Mouse (Mus musculus): ENCODE measurements at regions not wholly inside any gene's neighbourhood (a gene's known extent, or its start where the extent isn't known, plus 50 kb on each side); places are given as distances from the start of the nearest gene placed in this dataset.

- no peak overlapping the region for H3K4me3 ChIP-seq (ENCODE audit: low read depth, low read length)
- no peak for TF ChIP-seq POLR2A (IDR thresholded peaks at IDR 0.05; ENCODE audit: insufficient read depth, low read length)
- no peak for TF ChIP-seq CTCF (IDR thresholded peaks at IDR 0.05; ENCODE audit: low read depth, low read length)
- no peak for TF ChIP-seq EP300 (IDR thresholded peaks at IDR 0.05; ENCODE audit: insufficient read depth, low read depth, low read length)
- H3K9ac ChIP-seq (ENCODE audit: low read depth, poor library complexity, severe bottlenecking) = no peak overlapping the region
- H3K4me1 ChIP-seq (ENCODE audit: control insufficient read depth, insufficient read depth, low read length) = peaks cover 1% of the 10 kb centered on the region
- H3K9me3 ChIP-seq (replicated peaks; ENCODE audit: control insufficient read depth, insufficient read depth, low read length, poor library complexity, severe bottlenecking) = peaks cover 13% of the 10 kb centered on the region; the same call in 1 of the 2 replicates
- no peaks in the 10 kb centered on the region for H3K36me3 ChIP-seq (ENCODE audit: control insufficient read depth, insufficient read depth, low read length, poor library complexity, severe bottlenecking)
- H3K27ac ChIP-seq (ENCODE audit: insufficient read depth, low read length) = no peak overlapping the region
- H3K27me3 ChIP-seq (ENCODE audit: control insufficient read depth, insufficient read depth, low read length, poor library complexity, severe bottlenecking) = no peaks in the 10 kb centered on the region
Observed at GRCm38 (mm10) chr12:54577235-54577634, 79.1 kb downstream of the Sptssa start.

- no peak for TF ChIP-seq POLR2A (IDR thresholded peaks at IDR 0.05; ENCODE audit: insufficient read depth, low read length)
- TF ChIP-seq CTCF (IDR thresholded peaks at IDR 0.05; ENCODE audit: low read depth, low read length) = no peak
- TF ChIP-seq EP300 (IDR thresholded peaks at IDR 0.05; ENCODE audit: insufficient read depth, low read depth, low read length) = no peak
- Histone ChIP-seq H3K4me1 (ENCODE audit: control insufficient read depth, insufficient read depth, low read length) (peaks cover 1% of the 10 kb centered on the region), H3K9me3 (replicated peaks; ENCODE audit: control insufficient read depth, insufficient read depth, low read length, poor library complexity, severe bottlenecking) (peaks cover 14% of the 10 kb centered on the region), H3K36me3 (ENCODE audit: control insufficient read depth, insufficient read depth, low read length, poor library complexity, severe bottlenecking) (no peaks in the 10 kb centered on the region), H3K9ac (ENCODE audit: low read depth, poor library complexity, severe bottlenecking) (no peak overlapping the region), H3K27me3 (ENCODE audit: control insufficient read depth, insufficient read depth, low read length, poor library complexity, severe bottlenecking) (no peaks in the 10 kb centered on the region), H3K27ac (ENCODE audit: insufficient read depth, low read length) (no peak overlapping the region), H3K4me3 (ENCODE audit: low read depth, low read length) (no peak overlapping the region)
Observed at GRCm38 (mm10) chr12:54576821-54577220, 79.6 kb downstream of the Sptssa start.

- no peak for TF ChIP-seq EP300 (IDR thresholded peaks at IDR 0.05; ENCODE audit: insufficient read depth, low read depth, low read length)
- no peak for TF ChIP-seq POLR2A (IDR thresholded peaks at IDR 0.05; ENCODE audit: insufficient read depth, low read length)
- no peak for TF ChIP-seq CTCF (IDR thresholded peaks at IDR 0.05; ENCODE audit: low read depth, low read length)
- H3K9ac ChIP-seq (ENCODE audit: low read depth, poor library complexity, severe bottlenecking) = no peak overlapping the region
- no peaks in the 10 kb centered on the region for H3K36me3 ChIP-seq (ENCODE audit: control insufficient read depth, insufficient read depth, low read length, poor library complexity, severe bottlenecking)
- H3K4me3 ChIP-seq (ENCODE audit: low read depth, low read length) = no peak overlapping the region
- peaks cover 1% of the 10 kb centered on the region for H3K4me1 ChIP-seq (ENCODE audit: control insufficient read depth, insufficient read depth, low read length)
- H3K9me3 ChIP-seq (replicated peaks; ENCODE audit: control insufficient read depth, insufficient read depth, low read length, poor library complexity, severe bottlenecking) = peaks cover 4% of the 10 kb centered on the region; the same call in 1 of the 2 replicates
- no peak overlapping the region for H3K27ac ChIP-seq (ENCODE audit: insufficient read depth, low read length)
- H3K27me3 ChIP-seq (ENCODE audit: control insufficient read depth, insufficient read depth, low read length, poor library complexity, severe bottlenecking) = no peaks in the 10 kb centered on the region
Observed at GRCm38 (mm10) chr12:54572866-54573265, 83.5 kb downstream of the Sptssa start.

GRCm38 (mm10) chr12:54568078-54568931 lies 88.1 kb downstream of the Sptssa start:
- peaks cover 4% of the 10 kb centered on the region; the same call in 1 of the 2 replicates for H3K9me3 ChIP-seq (replicated peaks; ENCODE audit: control insufficient read depth, insufficient read depth, low read length, poor library complexity, severe bottlenecking)
- no peaks in the 10 kb centered on the region for H3K36me3 ChIP-seq (ENCODE audit: control insufficient read depth, insufficient read depth, low read length, poor library complexity, severe bottlenecking)
- H3K4me1 ChIP-seq (ENCODE audit: control insufficient read depth, insufficient read depth, low read length) = no peaks in the 10 kb centered on the region
- H3K27me3 ChIP-seq (ENCODE audit: control insufficient read depth, insufficient read depth, low read length, poor library complexity, severe bottlenecking) = no peaks in the 10 kb centered on the region
- H3K4me3 ChIP-seq (ENCODE audit: low read depth, low read length) = no peak overlapping the region
- H3K9ac ChIP-seq (ENCODE audit: low read depth, poor library complexity, severe bottlenecking) = no peak overlapping the region
- TF ChIP-seq POLR2A (IDR thresholded peaks at IDR 0.05; ENCODE audit: insufficient read depth, low read length) = no peak
- TF ChIP-seq EP300 (IDR thresholded peaks at IDR 0.05; ENCODE audit: insufficient read depth, low read depth, low read length) = no peak
- no peak for TF ChIP-seq CTCF (IDR thresholded peaks at IDR 0.05; ENCODE audit: low read depth, low read length)
- H3K27ac ChIP-seq (ENCODE audit: insufficient read depth, low read length) = no peak overlapping the region

GRCm38 (mm10) chr12:54567426-54567790 lies 89.0 kb downstream of the Sptssa start:
- Histone ChIP-seq H3K4me3 (ENCODE audit: low read depth, low read length) (peak overlapping the region; percentile 27), H3K4me1 (ENCODE audit: control insufficient read depth, insufficient read depth, low read length) (no peaks in the 10 kb centered on the region), H3K9ac (ENCODE audit: low read depth, poor library complexity, severe bottlenecking) (peak overlapping the region; percentile 60), H3K9me3 (replicated peaks; ENCODE audit: control insufficient read depth, insufficient read depth, low read length, poor library complexity, severe bottlenecking) (peaks cover 4% of the 10 kb centered on the region; the same call in 1 of the 2 replicates), H3K27me3 (ENCODE audit: control insufficient read depth, insufficient read depth, low read length, poor library complexity, severe bottlenecking) (no peaks in the 10 kb centered on the region), H3K27ac (ENCODE audit: insufficient read depth, low read length) (no peak overlapping the region), H3K36me3 (ENCODE audit: control insufficient read depth, insufficient read depth, low read length, poor library complexity, severe bottlenecking) (no peaks in the 10 kb centered on the region)
- TF ChIP-seq CTCF (IDR thresholded peaks at IDR 0.05; ENCODE audit: low read depth, low read length) (no peak), POLR2A (IDR thresholded peaks at IDR 0.05; ENCODE audit: insufficient read depth, low read length) (no peak), EP300 (IDR thresholded peaks at IDR 0.05; ENCODE audit: insufficient read depth, low read depth, low read length) (no peak)
